Mouse (Mus musculus): Measurements from ENCODE around the gene Lipe.

- no peak for TF ChIP-seq POLR2A (IDR thresholded peaks at IDR 0.05; ENCODE audit: control insufficient read depth, low read depth, low read length)
- no peak for TF ChIP-seq CTCF (IDR thresholded peaks at IDR 0.05; ENCODE audit: control insufficient read depth, insufficient read depth, insufficient replicate concordance, low read depth, low read length)
These were observed 13.4 kb upstream of the Lipe start for GRCm38 (mm10) chr7:25411861-25412260.
